Mouse (Mus musculus) heart, embryonic 15.5 days (tissue): ENCODE measurements around the gene Kctd17. TPM values are rescaled to one million over a fixed set of nuclear protein-coding genes. Genes with fewer than 3 reads are reported as not detected.

Source experiments
- ATAC-seq: fragments of 200-750 bp; cut with Nextera tagmentation; replicated peaks from 2 replicates; pipeline ENCODE4 v1.8.0; 2017; ENCODE audit warnings: low read depth, moderate TSS enrichment; ENCODE audit not compliant: insufficient number of reproducible peaks, insufficient read depth, low FRiP score
- H3K27ac ChIP-seq: fragments of 300-500 bp; sonication (generic); 2 replicates; pipeline ENCODE4 v1.5.1; 2015; ENCODE audit warnings: mild to moderate bottlenecking, inconsistent platforms
- H3K27me3 ChIP-seq: fragments of 300-500 bp; sonication (generic); 2 replicates; pipeline ENCODE4 v1.6.1; 2015; ENCODE audit warnings: inconsistent platforms
- H3K36me3 ChIP-seq: fragments of 300-500 bp; sonication (generic); 2 replicates; pipeline ENCODE4 v1.6.1; 2015; ENCODE audit warnings: mild to moderate bottlenecking, inconsistent platforms
- H3K4me1 ChIP-seq: fragments of 300-500 bp; sonication (generic); replicated peaks from 2 replicates; pipeline ENCODE4 v1.6.1; 2015; ENCODE audit warnings: inconsistent platforms
- H3K4me2 ChIP-seq: fragments of 300-500 bp; sonication (generic); 2 replicates; pipeline ENCODE4 v1.6.1; 2015; ENCODE audit warnings: inconsistent platforms, mild to moderate bottlenecking, moderate library complexity
- H3K4me3 ChIP-seq: fragments of 300-500 bp; sonication (generic); 2 replicates; pipeline ENCODE4 v1.5.1; 2015; ENCODE audit warnings: mild to moderate bottlenecking, inconsistent platforms
- H3K9ac ChIP-seq: fragments of 300-500 bp; sonication (generic); 2 replicates; pipeline ENCODE4 v1.6.1; 2015; ENCODE audit warnings: mild to moderate bottlenecking, inconsistent platforms
- H3K9me3 ChIP-seq: fragments of 300-500 bp; sonication (generic); replicated peaks from 2 replicates; pipeline ENCODE4 v1.6.1; 2016; ENCODE audit warnings: inconsistent platforms
- WGBS: fragments of 180-500 bp; shearing (Covaris S2); methylation state at CpG from one replicate; pipeline ENCODE4 v1.1.7; 2015; ENCODE audit warnings: mixed read lengths; 5-methylcytosine and 5-hydroxymethylcytosine counted together
- polyA plus RNA-seq: library from polyadenylated mRNA; unstranded; fragments of >200 nt; fragmentation: Nextera tagmentation; extraction: Ambion mirVana; gene quantifications from 2 replicates; pipeline ENCODE4 v1.2.1, GENCODE M21; 2015

The Kctd17 gene
- polyA plus RNA-seq, result 19.1 and 28.5 TPM in 2 replicates

DNA sequence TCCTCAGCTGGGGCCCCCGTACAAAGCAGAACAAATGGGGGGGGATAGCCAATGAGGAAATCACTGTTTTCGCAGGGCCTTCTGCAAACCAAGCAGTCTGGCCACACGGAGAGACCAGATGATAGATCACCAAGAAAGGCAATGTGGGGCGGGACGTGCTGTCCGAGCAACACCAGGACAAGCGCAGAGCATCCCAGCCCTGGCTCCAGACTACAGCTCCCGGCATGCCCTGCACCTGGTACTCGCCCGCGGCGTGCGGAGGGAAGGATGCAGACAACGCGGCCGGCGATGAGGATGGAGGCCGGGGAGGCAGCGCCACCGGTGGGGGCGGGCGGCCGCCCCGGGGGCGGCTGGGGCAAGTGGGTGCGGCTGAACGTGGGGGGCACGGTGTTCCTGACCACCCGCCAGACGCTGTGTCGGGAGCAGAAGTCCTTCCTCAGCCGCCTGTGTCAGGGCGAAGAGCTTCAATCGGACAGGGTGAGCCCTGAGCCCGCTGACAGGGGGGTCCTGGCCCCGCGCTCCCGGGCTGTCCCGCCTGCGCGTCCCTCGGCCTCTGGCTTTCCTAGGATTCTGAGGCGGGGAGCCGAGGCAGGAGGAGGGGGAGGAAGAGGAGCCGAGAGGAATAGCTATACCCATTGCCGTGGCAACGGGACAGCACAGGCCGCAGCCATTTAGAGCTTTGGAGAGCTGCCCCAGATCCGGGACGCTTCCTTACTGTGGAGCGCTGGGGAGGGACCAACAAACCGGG, at the start of gene Kctd17:
Gene Kctd17 (plus strand): TSS at position 174 of the 748 bp plus-strand sequence.
- peak; percentile 76 for ATAC-seq
- peak within 1 kb of the TSS; percentile 68 for H3K4me3 ChIP-seq
- peak within 1 kb of the TSS; percentile 86 for H3K4me2 ChIP-seq
- H3K9ac ChIP-seq, result peak within 1 kb of the TSS; percentile 44
- peak within 1 kb of the TSS; percentile 62 for H3K27ac ChIP-seq
- 1% methylated on average over 52 of the region's 52 CpGs for WGBS
- H3K27me3 ChIP-seq, result peaks cover 22% of the 10 kb centered on the region; the same call in 1 of the 2 replicates
- no peaks in the 10 kb centered on the region for H3K9me3 ChIP-seq
- H3K4me1 ChIP-seq, result peaks cover 19% of the 10 kb centered on the region
- no peaks in the 10 kb centered on the region for H3K36me3 ChIP-seq

DNA sequence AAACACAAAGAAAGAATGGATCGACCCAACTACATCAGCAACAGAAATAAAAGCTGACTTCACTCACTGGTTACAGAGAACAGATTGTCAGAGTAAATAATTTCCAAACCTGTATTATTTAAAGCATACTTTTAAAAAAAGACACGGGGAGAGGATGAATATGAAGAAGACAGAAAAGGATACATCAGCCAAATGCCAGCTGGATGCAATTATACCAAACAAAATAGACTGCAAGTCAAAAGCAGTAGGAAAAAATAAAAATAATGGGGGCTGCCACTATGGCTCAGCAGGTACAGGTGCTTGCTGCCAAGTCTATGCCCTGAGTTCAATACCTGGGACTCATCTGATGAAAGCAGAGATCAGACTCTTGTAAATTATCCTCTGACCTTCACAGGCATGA, 48.2 kb upstream of the Kctd17 start:
- Histone ChIP-seq H3K4me2 (no peak overlapping the region), H3K4me1 (peaks cover 9% of the 10 kb centered on the region), H3K9me3 (no peaks in the 10 kb centered on the region), H3K27me3 (no peaks in the 10 kb centered on the region), H3K4me3 (no peak overlapping the region), H3K36me3 (no peaks in the 10 kb centered on the region), H3K9ac (no peak overlapping the region), H3K27ac (no peak overlapping the region)
- no peak for ATAC-seq
- WGBS, result 72% methylated on average over 2 of the region's 2 CpGs

DNA sequence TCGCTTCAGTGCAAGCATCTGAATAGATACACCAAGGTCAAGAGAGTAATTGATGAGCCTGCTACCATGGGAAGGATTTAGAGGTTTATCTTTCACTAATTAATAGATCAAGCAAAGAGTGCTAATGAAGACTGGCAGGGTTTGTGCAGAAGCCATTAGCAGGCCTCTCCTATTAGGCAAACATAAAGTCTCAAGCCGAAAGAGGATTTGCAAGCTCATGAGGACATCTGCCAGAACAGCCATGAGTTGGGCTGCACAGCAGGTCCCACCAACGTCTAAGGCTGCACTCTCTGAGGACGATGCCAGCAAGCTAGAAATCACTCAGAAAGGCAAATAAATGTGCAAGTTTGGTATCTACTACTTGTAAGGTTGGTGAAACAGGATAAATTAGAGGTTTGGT, 47.6 kb upstream of the Kctd17 start:
- 67% methylated on average over 4 of the region's 4 CpGs for WGBS
- no peak for ATAC-seq
- Histone ChIP-seq H3K36me3 (no peaks in the 10 kb centered on the region), H3K4me2 (no peak overlapping the region), H3K27ac (no peak overlapping the region), H3K9me3 (no peaks in the 10 kb centered on the region), H3K4me1 (peaks cover 9% of the 10 kb centered on the region), H3K27me3 (no peaks in the 10 kb centered on the region), H3K4me3 (no peak overlapping the region), H3K9ac (no peak overlapping the region)

DNA sequence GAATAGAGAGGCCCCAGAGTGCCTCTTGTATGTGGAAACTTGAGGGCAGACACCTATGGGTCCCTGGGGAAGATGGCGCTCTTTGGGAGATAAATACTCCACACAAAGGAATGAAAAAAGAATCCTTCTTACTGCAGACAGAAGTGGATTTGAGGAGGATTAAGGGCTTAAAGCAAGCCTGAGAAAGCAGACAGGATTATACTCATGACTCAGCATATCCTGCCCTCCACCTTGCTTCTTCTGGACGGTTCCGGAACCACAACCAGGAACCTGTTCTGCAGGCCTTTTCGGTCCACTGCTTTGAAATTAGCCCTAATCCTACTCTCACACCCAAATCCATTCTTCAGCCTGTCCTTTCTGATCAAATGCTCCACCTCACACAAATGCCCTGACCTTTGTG, 46.2 kb upstream of the Kctd17 start:
- Histone ChIP-seq H3K9me3 (no peaks in the 10 kb centered on the region), H3K4me3 (no peak overlapping the region), H3K9ac (no peak overlapping the region), H3K27ac (no peak overlapping the region), H3K27me3 (0 out of 2 replicates have a peak, but pooled peaks cover 3% of the 10 kb centered on the region), H3K36me3 (no peaks in the 10 kb centered on the region), H3K4me1 (peaks cover 9% of the 10 kb centered on the region), H3K4me2 (no peak overlapping the region)
- ATAC-seq, result no peak
- WGBS, result 88% methylated on average over 4 of the region's 4 CpGs

DNA sequence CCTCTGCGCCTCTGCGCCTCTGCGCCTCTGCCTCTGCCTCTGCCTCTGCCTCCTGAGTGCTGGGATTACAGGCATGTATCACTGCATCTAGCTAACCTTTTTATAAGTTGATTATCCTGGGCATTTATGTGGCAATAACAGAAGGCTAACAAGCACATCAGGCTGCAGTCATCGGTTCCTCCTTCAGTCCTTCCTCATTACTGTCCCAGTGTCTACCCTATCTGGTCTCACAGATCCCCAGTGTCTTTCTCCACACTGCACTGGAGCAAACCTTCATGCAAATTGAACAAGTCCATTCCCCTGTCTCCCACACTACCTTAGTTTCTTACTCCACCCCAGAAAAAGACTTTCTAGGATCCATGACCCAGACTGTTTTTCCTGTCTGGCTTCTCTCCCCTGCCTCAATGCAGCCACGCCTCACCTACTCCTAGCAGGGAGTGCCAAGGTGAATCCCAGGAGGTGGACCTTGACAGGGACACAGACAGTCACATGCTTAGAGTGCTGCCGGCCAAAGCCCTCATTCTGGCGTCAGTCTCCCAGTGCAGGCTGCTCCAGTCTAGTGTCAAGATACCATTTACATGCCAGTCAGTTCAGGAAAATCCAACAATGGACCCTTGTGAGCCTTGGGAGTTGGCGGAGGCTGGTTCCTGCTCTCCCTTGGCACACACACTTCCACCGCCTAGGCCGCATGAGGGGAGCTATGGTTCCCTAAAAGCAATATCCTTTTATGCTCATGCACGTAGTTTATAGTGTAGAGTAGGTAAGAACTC, 44.7 kb upstream of the Kctd17 start:
- peak; percentile 39; the same call in 1 of the 2 replicates for ATAC-seq
- WGBS, result 73% methylated on average over 11 of the region's 11 CpGs
- 0 out of 2 replicates have a peak, but pooled peaks cover 3% of the 10 kb centered on the region for H3K27me3 ChIP-seq
- no peak overlapping the region for H3K9ac ChIP-seq
- H3K27ac ChIP-seq, result peak overlapping the region; percentile 34
- H3K4me1 ChIP-seq, result peaks cover 9% of the 10 kb centered on the region
- no peak overlapping the region for H3K4me2 ChIP-seq
- no peaks in the 10 kb centered on the region for H3K36me3 ChIP-seq
- H3K4me3 ChIP-seq, result no peak overlapping the region
- H3K9me3 ChIP-seq, result no peaks in the 10 kb centered on the region

DNA sequence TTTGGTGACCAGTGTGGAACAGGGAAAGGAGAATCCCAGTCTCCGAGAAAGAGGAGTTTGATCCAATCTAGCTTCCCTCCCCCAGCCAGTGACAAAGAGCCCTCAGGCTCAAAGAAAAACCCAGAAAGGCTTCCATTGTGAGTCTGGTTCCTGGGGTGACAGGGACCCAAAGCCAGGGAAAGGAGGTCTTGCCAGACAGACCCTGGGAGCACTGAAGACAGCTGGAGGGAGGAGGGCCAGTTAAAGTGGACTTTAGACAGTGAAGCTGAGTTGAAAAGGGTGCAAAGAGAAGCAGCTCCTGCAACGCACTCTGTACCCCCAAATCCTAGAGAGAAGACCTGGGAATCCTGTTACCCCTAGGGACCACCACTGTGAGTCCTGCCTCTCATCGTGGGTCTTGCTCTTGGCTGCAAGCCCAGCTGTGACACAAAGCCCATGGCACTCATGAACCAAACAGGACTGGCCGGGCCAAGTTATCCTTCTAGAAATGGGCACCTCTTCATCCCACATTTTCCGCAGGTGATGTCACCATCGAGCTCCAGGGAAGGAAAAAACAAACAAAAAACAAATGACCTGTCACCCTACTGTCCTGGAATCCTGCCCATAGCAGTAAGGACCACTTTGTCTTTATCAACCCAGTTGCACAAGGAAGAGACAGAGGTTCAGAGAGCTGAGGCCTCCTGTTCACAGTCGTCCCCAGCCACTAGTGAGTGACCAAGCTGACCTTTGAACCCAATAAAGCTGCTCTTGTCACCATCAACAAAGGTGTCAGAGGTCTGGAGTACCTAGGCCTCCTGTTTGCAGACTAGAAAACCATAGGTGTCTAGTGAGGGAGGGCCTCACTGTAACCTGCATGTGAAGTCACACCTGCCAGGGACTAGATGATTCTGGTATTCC, 43.9 kb upstream of the Kctd17 start:
- Histone ChIP-seq H3K4me2 (no peak overlapping the region), H3K36me3 (no peaks in the 10 kb centered on the region), H3K9me3 (no peaks in the 10 kb centered on the region), H3K4me3 (no peak overlapping the region), H3K9ac (no peak overlapping the region), H3K27me3 (0 out of 2 replicates have a peak, but pooled peaks cover 3% of the 10 kb centered on the region), H3K4me1 (peaks cover 9% of the 10 kb centered on the region), H3K27ac (peak overlapping the region; percentile 34)
- 52% methylated on average over 7 of the region's 7 CpGs for WGBS
- no peak for ATAC-seq

DNA sequence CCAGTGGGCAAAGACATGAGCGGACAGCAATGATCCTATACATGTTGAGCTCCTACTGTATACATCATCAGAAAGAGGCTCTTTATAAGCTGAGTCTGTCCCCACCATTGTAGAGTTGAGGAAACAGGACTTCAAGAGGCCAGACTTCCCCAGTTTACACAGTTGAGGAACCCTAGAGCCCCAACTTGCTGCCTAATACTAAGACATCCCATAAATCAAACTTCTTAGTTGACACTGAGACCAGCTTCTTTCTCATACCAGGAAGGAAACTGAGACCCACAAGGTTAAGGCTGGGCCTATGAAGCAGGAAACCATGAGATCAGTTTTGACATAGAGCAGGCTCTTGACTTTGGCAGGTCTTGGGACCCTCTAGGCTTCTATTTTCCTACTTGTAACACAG, 42.8 kb upstream of the Kctd17 start:
- no peak for ATAC-seq
- H3K4me3 ChIP-seq, result no peak overlapping the region
- H3K4me2 ChIP-seq, result no peak overlapping the region
- WGBS, result 85% methylated on average over 1 of the region's 1 CpGs
- H3K9ac ChIP-seq, result no peak overlapping the region
- H3K36me3 ChIP-seq, result no peaks in the 10 kb centered on the region
- H3K9me3 ChIP-seq, result no peaks in the 10 kb centered on the region
- H3K27ac ChIP-seq, result no peak overlapping the region
- peaks cover 9% of the 10 kb centered on the region for H3K4me1 ChIP-seq
- H3K27me3 ChIP-seq, result 0 out of 2 replicates have a peak, but pooled peaks cover 3% of the 10 kb centered on the region

DNA sequence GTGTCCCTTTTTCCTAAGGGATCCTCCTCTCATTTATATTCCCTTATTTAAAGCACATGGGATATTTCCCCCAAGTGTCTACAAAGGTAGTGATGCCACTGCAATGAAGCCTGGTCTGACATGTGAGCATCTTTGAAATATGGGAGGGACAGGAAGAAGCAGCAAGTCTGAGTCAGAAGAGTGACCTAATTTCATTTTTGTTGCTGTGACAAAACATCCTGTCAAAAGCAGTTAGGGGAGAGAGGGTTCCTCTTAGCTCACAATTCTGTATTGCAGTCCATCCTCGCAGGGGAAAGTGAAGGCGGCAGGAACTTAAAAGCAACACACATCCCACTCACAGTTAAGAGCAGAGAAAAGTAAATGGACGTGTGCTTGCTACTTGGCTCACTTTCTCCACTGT, 37.5 kb upstream of the Kctd17 start:
- no peak for ATAC-seq
- Histone ChIP-seq H3K4me2 (no peak overlapping the region), H3K27ac (no peak overlapping the region), H3K4me1 (no peaks in the 10 kb centered on the region), H3K4me3 (no peak overlapping the region), H3K27me3 (0 out of 2 replicates have a peak, but pooled peaks cover 3% of the 10 kb centered on the region), H3K36me3 (no peaks in the 10 kb centered on the region), H3K9me3 (no peaks in the 10 kb centered on the region), H3K9ac (no peak overlapping the region)
- 75% methylated on average over 3 of the region's 3 CpGs for WGBS

DNA sequence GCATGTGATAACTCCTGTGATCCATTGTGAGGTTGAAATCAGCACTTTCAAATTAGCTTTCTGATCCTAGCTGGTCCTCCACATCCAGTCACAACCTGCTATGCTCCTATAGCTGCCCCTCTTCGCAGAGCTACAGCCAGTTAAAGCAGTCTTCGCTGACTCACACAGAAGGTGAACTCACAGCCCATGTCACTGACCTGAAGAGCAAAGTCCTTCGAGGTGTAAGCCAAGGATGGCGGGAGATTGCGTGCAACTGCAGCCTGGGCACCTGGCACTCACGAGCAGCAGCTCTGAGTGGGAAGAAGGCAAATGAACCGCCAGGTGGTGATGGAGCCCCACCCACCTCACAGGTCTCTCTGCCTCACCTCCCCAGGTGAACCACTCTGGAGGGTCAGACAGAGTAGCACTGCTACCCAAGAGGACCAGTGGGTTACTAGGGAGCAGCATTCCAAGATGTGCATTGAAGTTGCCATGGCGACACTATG, 32.8 kb upstream of the Kctd17 start, which contains the start of gene Tex33:
Gene Tex33 (minus strand): TSS at position 435 of the 485 bp plus-strand sequence.
- no peaks in the 10 kb centered on the region; the same call in 1 of the 2 replicates for H3K36me3 ChIP-seq
- WGBS, result 75% methylated on average over 8 of the region's 8 CpGs
- no peak for ATAC-seq
- H3K4me1 ChIP-seq, result no peaks in the 10 kb centered on the region
- no peaks in the 10 kb centered on the region for H3K27me3 ChIP-seq
- H3K4me3 ChIP-seq, result no peak within 1 kb of the TSS
- H3K9me3 ChIP-seq, result no peaks in the 10 kb centered on the region
- H3K27ac ChIP-seq, result no peak within 1 kb of the TSS
- no peak within 1 kb of the TSS for H3K9ac ChIP-seq
- H3K4me2 ChIP-seq, result no peak within 1 kb of the TSS

DNA sequence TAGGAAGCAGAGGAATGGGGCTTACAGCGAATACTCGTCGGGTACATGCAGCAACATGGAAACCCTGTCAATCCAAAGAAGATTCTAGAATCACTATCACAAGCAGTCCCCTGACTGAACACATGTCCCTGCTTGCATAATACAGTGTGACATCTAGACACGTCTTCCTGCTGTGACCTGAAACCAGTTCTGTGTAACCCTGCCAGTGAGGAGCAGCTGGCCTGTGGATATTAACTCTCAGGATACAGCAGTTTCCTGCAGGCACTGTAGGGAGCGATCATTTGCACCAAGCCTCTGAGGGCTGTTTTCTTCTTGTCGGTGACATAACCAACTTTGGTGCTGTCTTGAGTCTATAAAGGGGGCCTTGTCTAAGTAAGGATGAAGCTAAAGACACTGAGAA, 27.0 kb upstream of the Kctd17 start:
- H3K36me3 ChIP-seq, result no peaks in the 10 kb centered on the region; the same call in 1 of the 2 replicates
- no peaks in the 10 kb centered on the region for H3K27me3 ChIP-seq
- H3K9me3 ChIP-seq, result no peaks in the 10 kb centered on the region
- 69% methylated on average over 6 of the region's 6 CpGs for WGBS
- ATAC-seq, result no peak
- peaks cover 52% of the 10 kb centered on the region for H3K4me1 ChIP-seq
- H3K9ac ChIP-seq, result no peak overlapping the region
- peak overlapping the region; percentile 96 for H3K27ac ChIP-seq
- no peak overlapping the region for H3K4me3 ChIP-seq
- no peak overlapping the region for H3K4me2 ChIP-seq
